Mouse (Mus musculus): ENCODE measurements around the gene Fam98c. TPM values are rescaled to one million over a fixed set of nuclear protein-coding genes. Genes with fewer than 3 reads are reported as not detected.
A peak's percentile ranks its signal among the peaks of the same experiment; 100 is the strongest.

The Fam98c gene
- polyA plus RNA-seq, 2 experiments, result 17.1 to 18.9 TPM

DNA sequence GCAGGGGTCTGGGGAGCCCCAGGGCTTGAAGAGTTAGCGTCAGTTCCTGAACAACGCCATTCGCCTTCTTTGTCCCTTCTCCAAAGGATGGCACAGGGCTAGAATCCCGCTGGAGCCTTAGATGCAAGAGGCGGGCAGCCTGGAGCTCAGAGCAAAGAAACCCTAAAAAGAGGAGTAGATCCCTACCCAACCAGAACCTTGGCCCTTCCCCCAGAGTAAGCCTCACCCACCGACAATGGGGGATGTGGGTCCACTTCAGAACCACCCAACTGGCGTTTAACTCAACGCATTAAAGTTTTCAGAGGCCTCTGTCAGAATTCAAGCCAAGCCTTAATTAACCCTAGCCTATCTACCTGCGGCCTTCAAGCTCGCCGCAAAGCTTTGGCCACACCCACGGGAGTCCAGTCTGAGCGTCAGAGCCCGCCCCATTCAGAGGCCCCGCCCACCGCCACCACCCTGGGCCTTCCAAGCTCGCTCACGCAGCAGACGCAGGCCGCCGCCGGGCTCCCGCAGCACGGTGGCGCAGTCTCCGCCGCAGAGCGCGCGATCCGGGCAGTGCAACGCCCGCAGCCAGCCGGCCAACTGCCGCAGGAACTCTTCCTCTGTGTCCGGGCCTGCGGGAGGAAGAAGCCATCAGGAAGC is 717 bp downstream of the Fam98c start:
- no peaks in the 10 kb centered on the region; the same call in 1 of the 2 replicates for H3K36me3 ChIP-seq (ENCODE audit: control insufficient read depth, insufficient read depth, low read length)
- no peak for TF ChIP-seq POLR2A (IDR thresholded peaks at IDR 0.05; ENCODE audit: borderline replicate concordance, extremely low read depth, insufficient read depth, insufficient read length)
- peak overlapping the region; percentile 75 for H3K4me3 ChIP-seq (replicated peaks; ENCODE audit: low read length)
- peak overlapping the region; percentile 77 for H3K27ac ChIP-seq (replicated peaks; ENCODE audit: low read depth, low read length)
- WGBS, result 16% methylated on average over 18 of the region's 37 CpGs
- H3K9me3 ChIP-seq (ENCODE audit: control insufficient read depth, low read length), result no peaks in the 10 kb centered on the region
- peaks cover 14% of the 10 kb centered on the region for H3K27me3 ChIP-seq (ENCODE audit: control insufficient read depth, insufficient read depth, low read length)
- H3K4me2 ChIP-seq (replicated peaks; ENCODE audit: low read depth, low read length, severe bottlenecking), result peak overlapping the region; percentile 96
- peak overlapping the region; percentile 66 for H3K9ac ChIP-seq (ENCODE audit: low read depth, low read length, severe bottlenecking)
- ATAC-seq (ENCODE audit: low FRiP score, low read depth) (peak; percentile 89), DNase-seq (ENCODE audit: low spot score) (peak; percentile 76)
- peaks cover 6% of the 10 kb centered on the region for H3K4me1 ChIP-seq (ENCODE audit: control insufficient read depth, insufficient read depth, low read length)

DNA sequence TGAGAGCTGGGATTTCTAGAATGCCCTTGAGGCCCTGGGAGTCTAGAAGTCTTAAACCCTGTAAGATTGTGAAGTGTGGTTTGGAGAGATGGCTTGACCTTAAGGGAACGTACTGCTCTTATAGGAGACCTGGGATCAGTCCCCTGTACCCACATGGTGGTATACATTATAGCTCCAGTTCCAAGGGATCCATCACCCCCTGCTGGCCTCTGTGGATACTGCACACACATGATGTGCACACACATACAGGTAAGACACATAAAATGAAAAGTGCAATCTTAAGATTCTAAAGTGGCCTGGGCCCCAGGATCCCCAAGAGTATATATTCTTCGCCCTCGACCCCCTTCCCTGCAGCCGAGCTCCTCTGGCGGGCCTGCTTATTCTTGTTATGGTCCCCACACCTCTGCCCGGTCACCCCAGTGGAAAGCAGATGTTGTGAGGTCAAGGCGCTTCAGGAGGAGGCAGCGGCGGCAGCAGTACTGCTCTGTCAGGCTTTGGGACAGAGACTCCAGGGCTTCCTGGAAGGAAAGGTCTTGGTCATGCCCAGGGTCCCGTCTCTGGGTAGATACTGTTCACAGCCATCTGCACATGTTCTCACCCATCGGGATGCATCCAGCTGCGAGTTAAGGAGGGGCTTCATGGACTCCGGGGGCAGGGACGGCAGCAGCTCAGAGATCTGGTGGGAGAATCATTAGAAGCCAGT is 1.9 kb downstream of the Fam98c start:
- H3K27ac ChIP-seq (replicated peaks; ENCODE audit: low read depth, low read length), result no peak overlapping the region
- DNase-seq (ENCODE audit: low spot score) (no peak), ATAC-seq (ENCODE audit: low FRiP score, low read depth) (no peak)
- H3K4me2 ChIP-seq (replicated peaks; ENCODE audit: low read depth, low read length, severe bottlenecking), result no peak overlapping the region
- H3K9me3 ChIP-seq (ENCODE audit: control insufficient read depth, low read length), result no peaks in the 10 kb centered on the region
- peaks cover 6% of the 10 kb centered on the region for H3K4me1 ChIP-seq (ENCODE audit: control insufficient read depth, insufficient read depth, low read length)
- no peak for TF ChIP-seq POLR2A (IDR thresholded peaks at IDR 0.05; ENCODE audit: borderline replicate concordance, extremely low read depth, insufficient read depth, insufficient read length)
- WGBS, result 93% methylated on average over 14 of the region's 14 CpGs
- no peaks in the 10 kb centered on the region; the same call in 1 of the 2 replicates for H3K36me3 ChIP-seq (ENCODE audit: control insufficient read depth, insufficient read depth, low read length)
- H3K9ac ChIP-seq (ENCODE audit: low read depth, low read length, severe bottlenecking), result no peak overlapping the region
- H3K27me3 ChIP-seq (ENCODE audit: control insufficient read depth, insufficient read depth, low read length), result peaks cover 12% of the 10 kb centered on the region
- no peak overlapping the region for H3K4me3 ChIP-seq (replicated peaks; ENCODE audit: low read length)

GRCm38 (mm10) chr7:29151486-29151885 is 4.5 kb downstream of the Fam98c start:
- DNase-seq (ENCODE audit: low spot score), result no peak

DNA sequence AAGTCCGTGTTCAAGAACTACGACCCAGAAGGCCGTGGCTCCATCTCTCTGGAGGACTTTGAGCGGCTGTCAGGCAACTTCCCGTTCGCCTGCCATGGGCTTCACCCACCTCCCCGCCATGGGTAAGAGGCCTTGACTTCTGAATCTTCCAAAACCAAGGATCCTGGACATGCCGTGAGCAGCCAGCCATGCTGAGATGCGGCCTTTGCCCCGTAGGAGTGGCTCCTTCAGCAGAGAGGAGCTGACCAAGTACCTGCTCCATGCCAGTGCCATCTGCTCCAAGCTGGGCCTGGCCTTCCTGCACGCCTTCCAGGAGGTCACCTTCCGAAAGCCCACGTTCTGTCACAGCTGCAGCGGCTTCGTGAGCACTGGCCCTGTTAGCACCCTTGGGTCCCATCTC is 7.3 kb downstream of the Fam98c start:
- ATAC-seq (ENCODE audit: low FRiP score, low read depth), result no peak
- whole genome bisulfite sequencing, result 92% methylated on average over 15 of the region's 15 CpGs
- no peaks in the 10 kb centered on the region for H3K27me3 ChIP-seq (ENCODE audit: control insufficient read depth, insufficient read depth, low read length)

More at GRCm38 (mm10) chr7:29151486-29151885, 4.5 kb downstream of the Fam98c start:
- no peaks in the 10 kb centered on the region for H3K27me3 ChIP-seq (ENCODE audit: control insufficient read depth, insufficient read depth, low read length)
- H3K9ac ChIP-seq (ENCODE audit: low read depth, low read length, severe bottlenecking), result no peak overlapping the region
- H3K4me1 ChIP-seq (ENCODE audit: control insufficient read depth, insufficient read depth, low read length), result peaks cover 6% of the 10 kb centered on the region
- no peak for TF ChIP-seq POLR2A (IDR thresholded peaks at IDR 0.05; ENCODE audit: borderline replicate concordance, extremely low read depth, insufficient read depth, insufficient read length)
- no peak for ATAC-seq (ENCODE audit: low FRiP score, low read depth)
- H3K36me3 ChIP-seq (ENCODE audit: control insufficient read depth, insufficient read depth, low read length), result no peaks in the 10 kb centered on the region; the same call in 1 of the 2 replicates
- no peaks in the 10 kb centered on the region for H3K9me3 ChIP-seq (ENCODE audit: control insufficient read depth, low read length)
- H3K4me2 ChIP-seq (replicated peaks; ENCODE audit: low read depth, low read length, severe bottlenecking), result no peak overlapping the region
- H3K4me3 ChIP-seq (replicated peaks; ENCODE audit: low read length), result no peak overlapping the region
- WGBS, result 70% methylated on average over 10 of the region's 10 CpGs
- no peak overlapping the region for H3K27ac ChIP-seq (replicated peaks; ENCODE audit: low read depth, low read length)

DNA sequence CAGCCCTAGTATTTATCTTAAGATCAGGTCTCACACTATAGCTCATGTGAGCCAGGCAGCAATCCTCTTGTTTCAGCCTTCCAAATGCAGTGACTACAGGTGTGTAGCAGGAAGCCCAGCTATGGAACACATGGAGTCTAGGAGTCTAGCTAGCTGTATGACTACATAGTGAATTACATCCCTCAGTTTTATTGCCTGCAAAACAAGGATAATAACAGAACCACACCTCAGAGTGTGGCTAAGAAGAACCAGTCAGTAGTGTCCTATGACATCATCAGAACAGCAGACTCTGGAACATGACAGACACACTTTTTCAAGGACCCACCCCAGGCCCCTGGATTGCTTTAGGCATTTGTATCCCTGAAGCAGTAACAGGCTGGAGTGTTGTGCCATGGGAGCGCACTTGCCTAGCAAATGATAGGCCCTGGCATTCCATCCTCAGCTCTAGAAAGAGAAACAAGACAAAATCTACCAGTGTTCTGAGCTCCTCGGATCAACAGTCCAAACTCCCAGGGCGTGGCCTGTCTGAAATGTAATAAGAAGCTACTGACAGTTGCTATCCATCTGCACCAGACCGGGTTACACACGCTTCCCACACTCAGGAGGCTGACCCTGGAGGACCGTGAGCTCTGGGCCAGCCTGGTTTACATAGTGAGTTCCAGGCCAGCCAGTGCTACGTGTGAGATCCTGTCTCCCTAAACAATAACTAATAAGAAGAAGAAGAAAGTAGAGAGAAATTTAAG is 9.2 kb downstream of the Fam98c start:
- no peak overlapping the region for H3K4me2 ChIP-seq (replicated peaks; ENCODE audit: low read depth, low read length, severe bottlenecking)
- TF ChIP-seq POLR2A (IDR thresholded peaks at IDR 0.05; ENCODE audit: borderline replicate concordance, extremely low read depth, insufficient read depth, insufficient read length), result no peak
- no peak for ATAC-seq (ENCODE audit: low FRiP score, low read depth)
- no peaks in the 10 kb centered on the region for H3K27me3 ChIP-seq (ENCODE audit: control insufficient read depth, insufficient read depth, low read length)
- no peak overlapping the region for H3K27ac ChIP-seq (replicated peaks; ENCODE audit: low read depth, low read length)
- no peak for DNase-seq (ENCODE audit: low spot score)
- H3K36me3 ChIP-seq (ENCODE audit: control insufficient read depth, insufficient read depth, low read length), result no peaks in the 10 kb centered on the region
- no peaks in the 10 kb centered on the region for H3K9me3 ChIP-seq (ENCODE audit: control insufficient read depth, low read length)
- no peak overlapping the region for H3K9ac ChIP-seq (ENCODE audit: low read depth, low read length, severe bottlenecking)
- no peak overlapping the region for H3K4me3 ChIP-seq (replicated peaks; ENCODE audit: low read length)
- no peaks in the 10 kb centered on the region for H3K4me1 ChIP-seq (ENCODE audit: control insufficient read depth, insufficient read depth, low read length)
- WGBS, result 75% methylated on average over 7 of the region's 7 CpGs

More for the DNA sequence above, 7.3 kb downstream of the Fam98c start:
- no peak for TF ChIP-seq POLR2A (IDR thresholded peaks at IDR 0.05; ENCODE audit: borderline replicate concordance, extremely low read depth, insufficient read depth, insufficient read length)
- Histone ChIP-seq H3K4me3 (replicated peaks; ENCODE audit: low read length) (no peak overlapping the region), H3K9ac (ENCODE audit: low read depth, low read length, severe bottlenecking) (no peak overlapping the region), H3K4me1 (ENCODE audit: control insufficient read depth, insufficient read depth, low read length) (no peaks in the 10 kb centered on the region), H3K9me3 (ENCODE audit: control insufficient read depth, low read length) (no peaks in the 10 kb centered on the region), H3K4me2 (replicated peaks; ENCODE audit: low read depth, low read length, severe bottlenecking) (no peak overlapping the region), H3K36me3 (ENCODE audit: control insufficient read depth, insufficient read depth, low read length) (no peaks in the 10 kb centered on the region; the same call in 1 of the 2 replicates), H3K27ac (replicated peaks; ENCODE audit: low read depth, low read length) (no peak overlapping the region)
- no peak for DNase-seq (ENCODE audit: low spot score)
